Mouse (Mus musculus) ovary, postnatal 14 days (tissue): ENCODE data around the gene Nrcam.
"Not testable (repeated sequence)": the region's sequence is repeated elsewhere in the genome, so short reads cannot be mapped to it uniquely, and the experiment has no call there.

Experiments
- DNase-seq: peaks from one replicate; pipeline ENCODE4 v3.0.0; 2022; ENCODE audit warnings: low spot score

Nrcam gene

GRCm38 (mm10) chr12:44328381-44329315 is at the start of gene Nrcam:
Gene Nrcam, plus strand, starts transcription at chr12:44328885.
- no peak for DNase-seq

- DNase-seq: not testable (repeated sequence)
These were observed 48.5 kb upstream of the Nrcam start for GRCm38 (mm10) chr12:44280147-44280546.

GRCm38 (mm10) chr12:44281534-44281933 is 47.2 kb upstream of the Nrcam start:
- no peak for DNase-seq

- no peak for DNase-seq
These were observed 45.3 kb upstream of the Nrcam start for GRCm38 (mm10) chr12:44283378-44283777.

- DNase-seq: no peak
These were observed 41.7 kb upstream of the Nrcam start for GRCm38 (mm10) chr12:44286992-44287391.

- peak; percentile 54 for DNase-seq
These were observed 36.4 kb upstream of the Nrcam start for GRCm38 (mm10) chr12:44292281-44292680.

GRCm38 (mm10) chr12:44300793-44301192 is 27.9 kb upstream of the Nrcam start:
- no peak for DNase-seq

GRCm38 (mm10) chr12:44304012-44304411 is 24.7 kb upstream of the Nrcam start:
- DNase-seq: no peak

GRCm38 (mm10) chr12:44304869-44305268 is 23.8 kb upstream of the Nrcam start:
- DNase-seq: no peak

- no peak for DNase-seq
These were observed 20.5 kb upstream of the Nrcam start for GRCm38 (mm10) chr12:44308221-44308620.

- DNase-seq: no peak
These were observed 13.5 kb upstream of the Nrcam start for GRCm38 (mm10) chr12:44315212-44315611.

- no peak for DNase-seq
These were observed 3.6 kb upstream of the Nrcam start for GRCm38 (mm10) chr12:44325091-44325490.

GRCm38 (mm10) chr12:44327452-44327851 is 1.2 kb upstream of the Nrcam start:
- DNase-seq: no peak

- DNase-seq: no peak
These were observed 881 bp downstream of the Nrcam start for GRCm38 (mm10) chr12:44329316-44330215.

GRCm38 (mm10) chr12:44330216-44330719 is 1.6 kb downstream of the Nrcam start:
- no peak for DNase-seq

- no peak for DNase-seq
These were observed 8.5 kb downstream of the Nrcam start for GRCm38 (mm10) chr12:44337136-44337640.

GRCm38 (mm10) chr12:44338195-44338622 is 9.5 kb downstream of the Nrcam start:
- DNase-seq: no peak

- DNase-seq: no peak
These were observed 15.4 kb downstream of the Nrcam start for GRCm38 (mm10) chr12:44344075-44344474.

- DNase-seq: no peak
These were observed 16.6 kb downstream of the Nrcam start for GRCm38 (mm10) chr12:44345251-44345650.

- no peak for DNase-seq
These were observed 17.5 kb downstream of the Nrcam start for GRCm38 (mm10) chr12:44346143-44346542.

- no peak for DNase-seq
These were observed 26.4 kb downstream of the Nrcam start for GRCm38 (mm10) chr12:44355116-44355515.

GRCm38 (mm10) chr12:44357460-44357859 is 28.8 kb downstream of the Nrcam start:
- DNase-seq: no peak
